Mouse (Mus musculus) retina, postnatal 1 day (tissue): ENCODE measurements at regions not wholly inside any gene's neighbourhood (a gene's known extent, or its start where the extent isn't known, plus 50 kb on each side); places are given as distances from the start of the nearest gene placed in this dataset.
"Not testable (repeated sequence)": the region's sequence is repeated elsewhere in the genome, so short reads cannot be mapped to it uniquely, and the experiment has no call there.

Experiments
- DNase-seq: peaks from one replicate; pipeline ENCODE4 v3.0.0-alpha.2; 2012

GRCm38 (mm10) chr14:53991390-53991789 lies 262.5 kb downstream of the Dad1 start:
- DNase-seq = peak; percentile 19

GRCm38 (mm10) chr14:53980771-53981170 lies 273.1 kb downstream of the Dad1 start:
- no peak for DNase-seq

DNA sequence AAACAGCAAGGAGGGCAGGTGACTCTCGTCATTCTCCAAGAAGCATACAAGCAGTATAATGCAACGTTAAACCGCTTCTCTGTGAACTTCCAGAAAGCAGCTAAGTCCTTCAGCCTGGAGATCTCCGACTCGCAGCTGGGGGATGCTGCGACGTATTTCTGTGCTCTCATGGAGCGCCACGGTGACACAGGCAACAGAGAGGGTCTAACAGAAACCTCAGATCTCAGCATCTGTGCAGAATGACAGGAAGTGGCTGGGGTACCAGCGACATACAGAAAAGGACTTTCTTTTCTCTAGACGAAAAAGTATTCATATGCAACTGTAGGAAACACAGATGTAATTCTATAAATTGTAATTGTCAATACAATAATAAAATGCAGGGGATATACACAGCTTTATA lies 292.5 kb downstream of the Dad1 start:
- not testable (repeated sequence) for DNase-seq

DNA sequence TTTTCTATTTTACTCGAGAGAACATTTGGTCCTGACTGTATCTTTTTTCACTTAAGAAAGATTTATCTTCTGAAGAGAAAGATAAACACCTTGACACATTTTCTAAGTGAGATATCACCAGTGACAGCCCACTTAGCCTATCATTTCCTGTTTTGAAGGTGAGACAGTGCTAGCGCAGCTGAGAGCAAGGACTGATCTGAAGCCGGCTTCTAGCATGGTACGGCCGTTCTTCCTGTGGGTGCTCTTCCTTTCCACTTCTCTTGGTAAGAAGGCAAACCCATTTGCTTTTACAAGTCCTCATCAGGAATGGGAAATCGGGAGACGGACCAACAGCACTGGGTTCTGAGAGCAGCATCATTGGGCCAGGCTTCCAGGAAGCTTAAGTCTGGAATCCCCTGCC lies 293.1 kb downstream of the Dad1 start:
- no peak for DNase-seq

GRCm38 (mm10) chr14:53935791-53936231 lies 318.1 kb downstream of the Dad1 start:
- not testable (repeated sequence) for DNase-seq

DNA sequence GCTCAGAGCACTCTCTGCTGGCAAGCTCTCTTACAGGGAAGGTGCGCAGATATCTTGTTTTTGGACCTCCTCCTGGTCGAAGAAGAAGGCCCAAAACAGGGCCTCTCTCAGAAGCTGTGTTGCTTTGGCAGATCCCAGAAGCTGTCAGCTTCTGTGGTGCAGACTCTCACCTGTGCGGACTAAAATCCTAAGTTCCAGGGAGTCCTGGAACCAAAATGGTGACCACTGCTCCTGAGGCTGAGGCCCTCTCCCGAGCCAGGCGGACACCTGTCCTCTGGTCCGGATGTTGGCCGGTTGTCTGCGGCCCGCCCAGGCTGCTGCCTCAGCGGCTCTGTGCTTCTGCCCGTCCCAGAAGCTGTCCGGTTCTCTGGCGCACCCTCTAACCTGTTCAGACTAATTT lies 318.6 kb downstream of the Dad1 start:
- DNase-seq = not testable (repeated sequence)

DNA sequence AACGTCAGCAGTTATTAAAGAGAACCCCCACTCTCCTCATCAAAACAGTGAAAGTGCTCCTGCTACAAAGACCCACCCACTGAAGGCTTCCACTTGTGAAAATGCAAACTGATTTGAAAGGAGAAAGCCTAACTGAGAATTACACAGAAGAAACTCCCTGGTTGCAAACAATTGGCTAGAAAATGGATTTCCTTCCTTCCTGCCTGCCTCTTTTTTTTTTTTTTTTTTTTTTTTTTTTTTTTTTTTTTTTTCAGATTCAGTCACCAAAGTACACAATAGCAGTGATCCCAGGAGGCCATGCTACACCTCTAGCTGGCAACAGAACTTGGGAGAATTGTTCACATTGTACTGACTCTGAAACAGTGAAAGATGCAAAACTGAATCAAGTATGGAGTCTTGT lies 343.0 kb downstream of the Dad1 start:
- no peak for DNase-seq

- no peak for DNase-seq
Measured at GRCm38 (mm10) chr14:53904578-53904977, 349.3 kb downstream of the Dad1 start.

GRCm38 (mm10) chr14:53901103-53901502 lies 352.8 kb downstream of the Dad1 start:
- no peak for DNase-seq

GRCm38 (mm10) chr14:53881304-53881703 lies 372.6 kb downstream of the Dad1 start:
- peak; percentile 44 for DNase-seq

DNA sequence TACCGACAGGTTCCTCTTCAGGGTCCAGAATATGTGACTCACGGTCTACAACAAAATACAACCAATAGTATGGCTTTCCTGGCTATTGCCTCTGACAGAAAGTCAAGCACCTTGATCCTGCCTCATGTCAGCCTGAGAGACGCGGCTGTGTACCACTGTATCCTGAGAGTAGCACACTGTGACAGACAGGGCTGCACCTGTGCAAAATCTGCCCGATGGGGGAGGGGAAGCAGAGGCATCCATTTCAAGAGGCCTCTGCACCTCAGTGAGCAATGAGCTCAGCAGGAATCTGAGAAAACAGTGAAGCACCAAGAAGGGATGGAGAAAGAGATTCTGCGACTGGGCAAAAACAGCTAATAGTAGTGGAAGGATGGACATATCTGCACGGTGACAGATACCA lies 377.3 kb downstream of the Dad1 start:
- DNase-seq = no peak

DNA sequence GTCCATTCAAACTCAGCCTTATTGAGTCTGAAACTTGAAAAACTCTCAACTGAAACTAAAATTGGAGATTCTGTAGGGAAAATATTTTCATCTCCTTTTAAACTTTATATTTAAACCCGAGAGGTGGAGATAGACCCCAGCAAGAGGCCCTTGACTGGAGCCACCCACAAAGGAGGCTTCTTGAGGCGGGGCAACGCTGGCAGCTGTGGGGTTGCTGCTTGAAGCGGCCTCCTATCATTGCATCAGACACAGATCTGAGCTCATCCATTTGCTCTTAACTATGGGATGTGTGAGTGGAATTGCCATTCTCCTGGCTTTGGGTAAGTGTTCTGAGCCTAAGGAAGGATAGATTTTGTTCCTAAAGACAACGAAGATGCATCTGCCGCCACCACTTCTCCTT lies 378.2 kb downstream of the Dad1 start:
- DNase-seq = no peak

DNA sequence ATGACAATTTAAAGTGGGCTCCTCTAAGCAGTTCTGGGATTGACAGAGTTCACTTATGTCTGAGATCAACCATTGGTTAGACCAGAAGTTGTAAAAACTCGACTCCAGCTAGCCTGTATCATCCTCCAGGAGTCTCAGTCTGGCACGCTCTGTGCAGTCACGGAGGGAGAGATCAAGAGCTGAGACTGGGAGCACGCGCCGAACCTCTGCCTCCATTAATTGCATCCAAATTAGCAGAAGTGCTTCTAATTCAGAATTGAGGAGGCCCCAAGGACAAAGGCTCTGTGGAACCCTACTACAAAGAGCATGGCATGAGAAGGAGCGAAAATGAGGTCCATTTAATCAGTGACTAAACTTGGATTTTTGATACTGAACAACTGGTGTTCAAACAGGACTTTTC lies 406.9 kb downstream of the Dad1 start:
- DNase-seq = peak; percentile 49

- DNase-seq = no peak
Measured at GRCm38 (mm10) chr14:53845646-53846045, 408.3 kb downstream of the Dad1 start.

- no peak for DNase-seq
Measured at GRCm38 (mm10) chr14:53832553-53832952, 421.4 kb downstream of the Dad1 start.

- no peak for DNase-seq
Measured at GRCm38 (mm10) chr14:53831651-53832050, 422.3 kb downstream of the Dad1 start.

- DNase-seq = no peak
Measured at GRCm38 (mm10) chr14:53830717-53831116, 423.2 kb downstream of the Dad1 start.

GRCm38 (mm10) chr14:53826782-53827181 lies 427.1 kb downstream of the Dad1 start:
- DNase-seq = no peak

DNA sequence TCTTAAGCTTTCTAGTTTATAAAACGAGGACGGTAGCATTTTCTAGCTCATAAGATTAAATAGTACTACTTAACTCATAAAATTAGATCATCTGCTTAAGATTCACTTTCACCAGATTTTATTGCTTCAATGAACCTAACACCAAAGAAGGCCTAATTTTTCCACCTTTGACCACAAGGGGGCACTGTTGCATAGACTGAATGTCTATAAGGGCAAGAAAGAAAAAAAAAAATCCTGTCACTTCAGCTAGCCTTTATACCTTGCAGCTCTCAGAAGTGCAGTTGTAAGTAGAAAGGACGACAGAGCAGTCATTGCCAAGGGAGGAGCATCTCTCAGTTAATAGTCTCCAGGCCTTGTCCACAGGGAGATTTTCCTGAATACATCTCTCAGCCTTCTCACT lies 447.7 kb downstream of the Dad1 start:
- peak; percentile 85 for DNase-seq

GRCm38 (mm10) chr14:53803698-53804620 lies 449.9 kb downstream of the Dad1 start:
- DNase-seq = peak; percentile 85

- DNase-seq = no peak
Measured at GRCm38 (mm10) chr14:53802547-53802946, 451.4 kb downstream of the Dad1 start.

DNA sequence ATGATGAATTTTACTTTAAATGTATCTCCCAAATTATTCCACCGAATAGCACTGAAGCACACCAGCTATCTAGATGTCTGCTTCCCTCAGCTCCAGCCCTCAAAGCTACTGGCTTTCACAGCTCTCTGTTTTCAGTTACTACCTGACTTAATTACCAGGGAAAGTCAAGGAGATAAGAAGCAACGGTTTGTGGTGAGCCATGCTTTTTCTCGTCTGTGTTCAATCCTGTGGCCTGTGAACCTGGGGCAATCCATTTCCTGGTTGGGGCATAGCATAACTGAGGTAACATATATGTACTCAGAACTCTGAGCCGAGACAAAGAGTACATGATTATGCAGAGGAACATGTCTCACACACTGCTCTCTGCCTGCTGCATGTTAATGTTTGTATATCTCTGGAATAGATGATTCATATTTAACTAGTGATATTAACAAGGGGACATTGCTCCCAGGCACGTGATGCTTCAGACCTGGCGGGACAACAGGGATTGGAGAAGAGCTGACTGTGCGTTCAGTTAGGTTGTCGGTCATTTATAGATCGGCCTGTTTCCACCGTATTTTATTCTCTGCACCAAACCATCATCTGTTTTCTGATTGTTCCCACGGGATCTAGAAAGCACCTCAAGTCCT lies 453.3 kb downstream of the Dad1 start:
- no peak for DNase-seq

- DNase-seq = not testable (repeated sequence)
Measured at GRCm38 (mm10) chr14:53795160-53795559, 458.7 kb downstream of the Dad1 start.

GRCm38 (mm10) chr14:53794527-53794926 lies 459.4 kb downstream of the Dad1 start:
- DNase-seq = no peak
